Mouse (Mus musculus) midbrain, embryonic 14.5 days (tissue): ENCODE data around the gene Cox19. TPM values are rescaled to one million over a fixed set of nuclear protein-coding genes. Genes with fewer than 3 reads are reported as not detected.

Experiments
- ATAC-seq: fragments of 200-750 bp; cut with Nextera tagmentation; 2 replicates; pipeline ENCODE4 v1.8.0; 2017; ENCODE audit warnings: moderate number of reproducible peaks, moderate library complexity; ENCODE audit not compliant: low FRiP score, low TSS enrichment
- DNase-seq: peaks from one replicate; pipeline ENCODE4 v3.0.0-alpha.2; 2015
- H3K27ac ChIP-seq: fragments of 300-500 bp; sonication (generic); replicated peaks from 2 replicates; pipeline ENCODE4 v1.5.1; 2014; ENCODE audit warnings: mild to moderate bottlenecking, low read depth, low read length, moderate library complexity
- H3K27me3 ChIP-seq: fragments of 300-500 bp; sonication (generic); 2 replicates; pipeline ENCODE4 v1.6.1; 2014; ENCODE audit warnings: low read length, control low read depth, mixed read lengths; ENCODE audit not compliant: control insufficient read depth, insufficient read depth
- H3K36me3 ChIP-seq: fragments of 300-500 bp; sonication (generic); 2 replicates; pipeline ENCODE4 v1.6.1; 2014; ENCODE audit warnings: low read length, control low read depth; ENCODE audit not compliant: control insufficient read depth, insufficient read depth
- H3K4me1 ChIP-seq: fragments of 300-500 bp; sonication (generic); 2 replicates; pipeline ENCODE4 v1.6.1; 2014; ENCODE audit warnings: mild to moderate bottlenecking, antibody characterized with exemption, low read length, control low read depth; ENCODE audit not compliant: control insufficient read depth, insufficient read depth
- H3K4me2 ChIP-seq: fragments of 300-500 bp; sonication (generic); 2 replicates; pipeline ENCODE4 v1.6.1; 2014; ENCODE audit warnings: mild to moderate bottlenecking, low read length, moderate library complexity
- H3K4me3 ChIP-seq: fragments of 300-500 bp; sonication (generic); replicated peaks from 2 replicates; pipeline ENCODE4 v1.5.1; 2014; ENCODE audit warnings: low read depth, low read length
- H3K9ac ChIP-seq: fragments of 300-500 bp; sonication (generic); replicated peaks from 2 replicates; pipeline ENCODE4 v1.6.1; 2014; ENCODE audit warnings: mild to moderate bottlenecking, low read length, moderate library complexity
- H3K9me3 ChIP-seq: fragments of 300-500 bp; sonication (generic); 2 replicates; pipeline ENCODE4 v1.6.1; 2016; ENCODE audit warnings: low read length, control low read depth, mixed read lengths; ENCODE audit not compliant: control insufficient read depth
- WGBS: fragments of 180-500 bp; shearing (Covaris S2); extraction: QIAGEN DNeasy Blood & Tissue Kit; methylation state at CpG from one replicate; pipeline ENCODE4 v1.1.7; 2014; 5-methylcytosine and 5-hydroxymethylcytosine counted together
- polyA plus RNA-seq: library from polyadenylated mRNA; unstranded; fragments of >200 nt; fragmentation: Nextera tagmentation; extraction: Ambion mirVana; gene quantifications from 2 replicates; pipeline ENCODE4 v1.2.1, GENCODE M21; 2014

Gene Cox19
- polyA plus RNA-seq, 1 experiment from 2014 or later: 130 TPM

DNA sequence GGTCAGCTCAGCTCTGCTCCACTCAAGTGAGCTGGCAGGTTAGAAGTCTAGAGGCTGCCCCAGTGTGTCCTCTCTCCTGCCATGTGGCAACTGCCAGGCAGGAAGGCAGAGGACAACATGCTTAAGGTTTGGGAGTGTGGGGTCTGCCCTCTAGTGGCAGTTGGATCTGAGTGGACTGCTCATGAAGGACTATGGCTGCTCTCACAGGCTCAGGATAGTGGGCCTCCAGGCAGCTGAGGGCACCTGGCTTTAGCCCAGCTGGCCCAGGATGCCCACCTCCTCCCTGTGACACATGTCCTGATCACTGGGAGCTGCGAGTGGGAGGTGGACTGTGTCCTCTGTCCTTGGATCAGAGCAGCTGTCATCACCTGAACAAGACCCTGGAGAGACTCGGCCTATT is 7.4 kb upstream of the Cox19 start:
- H3K4me3 ChIP-seq: no peak overlapping the region
- no peaks in the 10 kb centered on the region for H3K27me3 ChIP-seq
- H3K27ac ChIP-seq: no peak overlapping the region
- H3K4me1 ChIP-seq: no peaks in the 10 kb centered on the region
- 89% methylated on average over 2 of the region's 2 CpGs for WGBS
- no peak overlapping the region for H3K9ac ChIP-seq
- no peak overlapping the region for H3K4me2 ChIP-seq
- DNase-seq: peak; percentile 57
- peaks cover 3% of the 10 kb centered on the region; the same call in 1 of the 2 replicates for H3K36me3 ChIP-seq
- ATAC-seq: no peak
- no peaks in the 10 kb centered on the region for H3K9me3 ChIP-seq

DNA sequence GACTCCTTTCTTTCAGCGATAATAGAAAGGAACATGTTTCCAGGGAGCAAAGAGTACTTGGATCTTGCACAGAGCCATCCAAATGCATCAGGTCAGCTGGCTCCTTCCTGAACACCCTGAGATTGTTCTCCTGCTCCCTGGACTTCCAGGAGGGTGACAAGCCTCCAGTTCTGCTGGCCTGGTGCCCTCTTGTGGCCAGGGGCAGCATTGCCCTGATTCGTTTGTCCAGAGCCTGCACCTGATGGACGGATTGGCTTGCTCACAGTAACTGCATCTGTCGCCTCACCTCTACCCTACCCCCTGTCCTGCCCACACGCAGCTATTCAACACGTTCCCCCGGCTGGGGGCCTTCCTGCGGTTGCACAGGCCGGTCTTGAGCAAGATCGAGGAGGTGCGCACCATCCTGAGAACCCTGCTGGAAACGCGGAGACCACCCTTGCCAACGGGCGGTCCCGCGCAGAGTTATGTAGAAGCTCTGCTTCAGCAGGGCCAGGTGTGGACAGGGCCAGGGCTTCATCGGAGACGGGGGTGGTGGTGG is 4.1 kb upstream of the Cox19 start:
- peak; percentile 80 for DNase-seq
- H3K9me3 ChIP-seq: no peaks in the 10 kb centered on the region
- H3K4me3 ChIP-seq: no peak overlapping the region
- no peaks in the 10 kb centered on the region for H3K27me3 ChIP-seq
- no peak overlapping the region for H3K27ac ChIP-seq
- H3K4me2 ChIP-seq: no peak overlapping the region
- no peak for ATAC-seq
- WGBS: 36% methylated on average over 19 of the region's 19 CpGs
- H3K36me3 ChIP-seq: no peaks in the 10 kb centered on the region
- no peak overlapping the region for H3K9ac ChIP-seq
- H3K4me1 ChIP-seq: no peaks in the 10 kb centered on the region

DNA sequence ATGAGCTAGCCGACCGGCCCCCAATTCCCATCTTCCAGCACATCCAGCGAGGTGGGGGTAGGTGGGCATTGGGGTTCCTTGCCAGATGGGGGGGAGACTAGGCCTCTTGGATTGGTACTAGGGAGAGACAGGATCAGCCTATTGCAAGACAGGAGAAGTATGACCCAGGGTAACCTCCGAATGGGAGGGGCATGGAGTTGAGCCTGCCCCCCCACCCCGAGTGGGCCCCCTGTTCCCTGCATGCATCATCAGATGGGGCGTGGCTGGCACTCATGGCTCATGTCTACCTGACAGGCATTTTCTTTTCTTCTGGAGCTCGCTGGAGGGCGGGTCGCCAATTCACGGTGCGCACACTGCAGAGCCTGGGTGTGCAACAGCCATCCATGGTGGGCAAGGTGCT is 2.7 kb upstream of the Cox19 start:
- WGBS: 85% methylated on average over 11 of the region's 11 CpGs
- H3K9me3 ChIP-seq: no peaks in the 10 kb centered on the region

GRCm38 (mm10) chr5:139353496-139353895 is 2.3 kb upstream of the Cox19 start:
- Histone ChIP-seq H3K4me3 (no peak overlapping the region), H3K27ac (no peak overlapping the region), H3K9ac (no peak overlapping the region), H3K4me2 (no peak overlapping the region), H3K36me3 (no peaks in the 10 kb centered on the region), H3K9me3 (no peaks in the 10 kb centered on the region), H3K4me1 (no peaks in the 10 kb centered on the region), H3K27me3 (no peaks in the 10 kb centered on the region)
- DNase-seq: no peak
- no peak for ATAC-seq
- WGBS: 66% methylated on average over 10 of the region's 10 CpGs

More for the DNA sequence above, 2.7 kb upstream of the Cox19 start:
- H3K27me3 ChIP-seq: no peaks in the 10 kb centered on the region
- H3K4me1 ChIP-seq: no peaks in the 10 kb centered on the region
- no peaks in the 10 kb centered on the region for H3K36me3 ChIP-seq
- DNase-seq (no peak), ATAC-seq (no peak)
- no peak overlapping the region for H3K4me3 ChIP-seq
- no peak overlapping the region for H3K9ac ChIP-seq
- no peak overlapping the region for H3K4me2 ChIP-seq
- H3K27ac ChIP-seq: no peak overlapping the region

- DNase-seq (no peak), ATAC-seq (no peak)
- H3K9ac ChIP-seq: no peak within 1 kb of the TSS; the same call in 1 of the 2 replicates
- no peaks in the 10 kb centered on the region for H3K4me1 ChIP-seq
- no peak within 1 kb of the TSS for H3K4me3 ChIP-seq
- no peak within 1 kb of the TSS for H3K27ac ChIP-seq
- no peaks in the 10 kb centered on the region for H3K27me3 ChIP-seq
- H3K36me3 ChIP-seq: no peaks in the 10 kb centered on the region
- H3K4me2 ChIP-seq: no peak within 1 kb of the TSS
- no peaks in the 10 kb centered on the region for H3K9me3 ChIP-seq
- WGBS: 61% methylated on average over 6 of the region's 6 CpGs
Observed at GRCm38 (mm10) chr5:139352317-139352716, 1.1 kb upstream of the Cox19 start, which contains the start of gene Cyp2w1. TSS of gene Cyp2w1 (plus strand) at chr5:139352617.

- ATAC-seq: no peak
- Histone ChIP-seq H3K27me3 (no peaks in the 10 kb centered on the region), H3K9ac (no peak overlapping the region; the same call in 1 of the 2 replicates), H3K36me3 (no peaks in the 10 kb centered on the region), H3K27ac (no peak overlapping the region), H3K4me2 (no peak overlapping the region), H3K4me1 (no peaks in the 10 kb centered on the region), H3K4me3 (no peak overlapping the region), H3K9me3 (no peaks in the 10 kb centered on the region)
- WGBS: 26% methylated on average over 8 of the region's 8 CpGs
- DNase-seq: no peak
Observed at GRCm38 (mm10) chr5:139351628-139352027, 410 bp upstream of the Cox19 start.

- Histone ChIP-seq H3K9ac (no peak overlapping the region), H3K4me3 (no peak overlapping the region), H3K36me3 (no peaks in the 10 kb centered on the region), H3K27ac (no peak overlapping the region), H3K27me3 (no peaks in the 10 kb centered on the region), H3K4me2 (no peak overlapping the region), H3K4me1 (0 out of 2 replicates have a peak, but pooled peaks cover 3% of the 10 kb centered on the region), H3K9me3 (no peaks in the 10 kb centered on the region)
- no peak for ATAC-seq
- WGBS: 76% methylated on average over 6 of the region's 6 CpGs
- no peak for DNase-seq
Observed at GRCm38 (mm10) chr5:139349713-139350112, 1.5 kb downstream of the Cox19 start.

- ATAC-seq (no peak), DNase-seq (no peak)
- H3K27me3 ChIP-seq: no peaks in the 10 kb centered on the region
- H3K36me3 ChIP-seq: peaks cover 8% of the 10 kb centered on the region
- no peaks in the 10 kb centered on the region for H3K9me3 ChIP-seq
- H3K4me2 ChIP-seq: no peak overlapping the region
- no peak overlapping the region for H3K4me3 ChIP-seq
- H3K27ac ChIP-seq: no peak overlapping the region
- H3K9ac ChIP-seq: no peak overlapping the region
- WGBS: 36% methylated on average over 1 of the region's 1 CpGs
- peaks cover 8% of the 10 kb centered on the region for H3K4me1 ChIP-seq
Observed at GRCm38 (mm10) chr5:139347225-139347624, 4.0 kb downstream of the Cox19 start.

- H3K9ac ChIP-seq: peak overlapping the region; percentile 89
- H3K27me3 ChIP-seq: no peaks in the 10 kb centered on the region
- H3K4me3 ChIP-seq: peak overlapping the region; percentile 89
- peak; percentile 32; the same call in 1 of the 2 replicates for ATAC-seq
- H3K4me1 ChIP-seq: peaks cover 8% of the 10 kb centered on the region
- peak overlapping the region; percentile 82 for H3K27ac ChIP-seq
- H3K4me2 ChIP-seq: peak overlapping the region; percentile 97
- 13% methylated on average over 5 of the region's 5 CpGs for WGBS
- H3K36me3 ChIP-seq: peaks cover 24% of the 10 kb centered on the region
- DNase-seq: no peak
- H3K9me3 ChIP-seq: no peaks in the 10 kb centered on the region
Observed at GRCm38 (mm10) chr5:139345364-139345714, 5.9 kb downstream of the Cox19 start.
